Mouse (Mus musculus) intestine, postnatal 0 days (tissue): Measurements from ENCODE around the gene Tiam2. TPM values are rescaled to one million over a fixed set of nuclear protein-coding genes. Genes with fewer than 3 reads are reported as not detected.
"Not testable (repeated sequence)": the region's sequence is repeated elsewhere in the genome, so short reads cannot be mapped to it uniquely, and the experiment has no call there.

Experiments
- ATAC-seq: fragments of 200-750 bp; cut with Nextera tagmentation; 2 replicates; pipeline ENCODE4 v1.8.0; 2017; ENCODE audit warnings: mild to moderate bottlenecking, moderate TSS enrichment, moderate library complexity
- H3K27ac ChIP-seq: fragments of 300-500 bp; sonication (generic); 2 replicates; pipeline ENCODE4 v1.5.1; 2014; ENCODE audit warnings: mild to moderate bottlenecking, low read depth, low read length, moderate library complexity
- H3K27me3 ChIP-seq: fragments of 300-500 bp; sonication (generic); replicated peaks from 2 replicates; pipeline ENCODE4 v1.6.1; 2014; ENCODE audit warnings: low read length, mixed read lengths; ENCODE audit not compliant: control insufficient read depth, insufficient read depth
- H3K36me3 ChIP-seq: fragments of 300-500 bp; sonication (generic); 2 replicates; pipeline ENCODE4 v1.6.1; 2014; ENCODE audit warnings: mild to moderate bottlenecking, moderate library complexity; ENCODE audit not compliant: control insufficient read depth, insufficient read depth
- H3K4me1 ChIP-seq: fragments of 300-500 bp; sonication (generic); replicated peaks from 2 replicates; pipeline ENCODE4 v1.6.1; 2014; ENCODE audit warnings: antibody characterized with exemption, low read length, mixed read lengths; ENCODE audit not compliant: control insufficient read depth, insufficient read depth
- H3K4me2 ChIP-seq: fragments of 300-500 bp; sonication (generic); replicated peaks from 2 replicates; pipeline ENCODE4 v1.6.1; 2014; ENCODE audit warnings: low read depth, mild to moderate bottlenecking, moderate library complexity
- H3K4me3 ChIP-seq: fragments of 300-500 bp; sonication (generic); 2 replicates; pipeline ENCODE4 v1.5.1; 2014; ENCODE audit warnings: low read depth, low read length
- H3K9ac ChIP-seq: fragments of 300-500 bp; sonication (generic); 2 replicates; pipeline ENCODE4 v1.6.1; 2014; ENCODE audit warnings: mild to moderate bottlenecking, low read depth, low read length
- H3K9me3 ChIP-seq: fragments of 300-500 bp; sonication (generic); 2 replicates; pipeline ENCODE4 v1.6.1; 2016; ENCODE audit warnings: mixed run types; ENCODE audit not compliant: control insufficient read depth
- CTCF ChIP-seq: sonication (generic); IDR thresholded peaks from 2 replicates; pipeline ENCODE4 v1.5.1; 2016; ENCODE audit warnings: low read depth, mild to moderate bottlenecking, control low read depth, antibody characterized with exemption, moderate library complexity
- WGBS: fragments of 180-500 bp; shearing (Covaris S2); extraction: QIAGEN DNeasy Blood & Tissue Kit; methylation state at CpG from one replicate; pipeline ENCODE4 v1.1.7; 2014; 5-methylcytosine and 5-hydroxymethylcytosine counted together
- polyA plus RNA-seq: library from polyadenylated mRNA; unstranded; fragments of >200 nt; fragmentation: Nextera tagmentation; extraction: Ambion mirVana; gene quantifications from 2 replicates; pipeline ENCODE4 v1.2.1, GENCODE M21; 2015

Tiam2 gene
- polyA plus RNA-seq, 1 experiment from 2014 or later: 1.9 TPM

DNA sequence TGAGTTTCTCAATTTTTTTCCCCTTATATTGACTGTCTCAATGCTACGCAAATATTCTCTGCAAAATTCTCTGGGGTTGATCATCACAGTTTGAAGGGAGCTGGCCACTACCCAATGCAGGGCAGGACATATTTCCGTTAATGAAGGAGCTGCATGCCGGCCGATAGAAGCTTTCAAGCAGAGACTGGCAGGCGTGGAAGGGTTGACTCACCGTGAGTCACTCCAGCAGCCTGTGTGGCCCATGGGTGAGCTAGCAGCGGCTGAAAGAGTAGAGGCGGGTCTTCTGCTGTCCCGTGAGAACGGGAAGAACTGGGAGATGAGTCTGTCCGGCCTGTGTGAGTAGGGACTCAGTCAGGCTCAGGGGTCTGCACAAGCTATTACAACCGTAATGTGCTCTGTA is 23.6 kb downstream of the Tiam2 start:
- WGBS: 58% methylated on average over 12 of the region's 12 CpGs
- Histone ChIP-seq H3K27ac (no peak overlapping the region), H3K4me2 (no peak overlapping the region), H3K4me3 (no peak overlapping the region), H3K36me3 (no peaks in the 10 kb centered on the region), H3K9ac (no peak overlapping the region), H3K4me1 (no peaks in the 10 kb centered on the region), H3K9me3 (no peaks in the 10 kb centered on the region), H3K27me3 (no peaks in the 10 kb centered on the region)
- no peak for TF ChIP-seq CTCF
- ATAC-seq: peak; percentile 41; the same call in 1 of the 2 replicates

DNA sequence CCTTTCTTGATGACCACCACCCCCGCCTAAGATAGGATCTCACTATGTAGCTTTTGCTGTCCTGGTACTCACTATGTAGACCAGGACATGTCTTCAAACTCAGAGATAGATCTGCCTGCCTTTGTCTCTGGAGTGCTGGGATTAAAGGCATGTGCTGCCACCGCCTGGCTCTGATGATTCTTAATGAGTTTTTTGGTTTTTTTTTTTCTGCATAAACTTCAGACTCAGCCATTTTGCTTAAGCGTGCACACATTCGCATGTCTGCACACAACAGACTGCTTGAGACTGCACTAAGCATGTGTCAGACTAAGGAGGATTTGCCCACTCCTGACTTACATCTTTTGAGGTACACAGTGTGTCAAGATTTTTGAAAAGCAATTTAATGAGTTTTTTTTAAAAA is 24.0 kb downstream of the Tiam2 start:
- TF ChIP-seq CTCF: 0 out of 2 replicates have a peak, but pooled peaks have one; percentile 18
- Histone ChIP-seq H3K4me3 (no peak overlapping the region), H3K4me2 (no peak overlapping the region), H3K36me3 (no peaks in the 10 kb centered on the region), H3K27me3 (no peaks in the 10 kb centered on the region), H3K9ac (no peak overlapping the region), H3K4me1 (no peaks in the 10 kb centered on the region), H3K27ac (no peak overlapping the region), H3K9me3 (no peaks in the 10 kb centered on the region)
- ATAC-seq: no peak
- WGBS: 84% methylated on average over 4 of the region's 4 CpGs

DNA sequence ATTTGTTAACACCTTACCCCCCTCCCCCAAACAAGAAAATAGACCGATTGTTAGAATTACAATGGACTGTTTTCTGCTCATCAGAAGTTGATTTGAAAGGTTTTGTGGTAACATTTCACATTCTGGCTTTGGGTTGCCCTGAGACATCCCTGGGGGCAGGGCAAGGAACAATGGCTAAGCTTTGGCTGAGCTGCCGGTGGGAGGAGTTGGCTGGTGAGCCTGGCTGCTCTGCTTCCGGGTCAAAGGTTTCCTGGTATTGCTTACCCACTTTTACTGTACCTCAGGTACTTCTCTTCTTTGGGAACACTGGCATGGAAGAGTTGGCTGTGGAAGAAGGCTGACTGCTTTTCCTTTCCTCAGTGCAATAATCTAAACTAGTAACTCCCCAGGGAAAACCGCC is 25.3 kb downstream of the Tiam2 start:
- no peak overlapping the region for H3K9ac ChIP-seq
- no peak overlapping the region for H3K4me3 ChIP-seq
- H3K4me2 ChIP-seq: no peak overlapping the region
- H3K9me3 ChIP-seq: no peaks in the 10 kb centered on the region
- no peaks in the 10 kb centered on the region for H3K27me3 ChIP-seq
- no peak overlapping the region for H3K27ac ChIP-seq
- WGBS: 52% methylated on average over 4 of the region's 4 CpGs
- TF ChIP-seq CTCF: no peak
- ATAC-seq: no peak
- no peaks in the 10 kb centered on the region for H3K36me3 ChIP-seq
- no peaks in the 10 kb centered on the region for H3K4me1 ChIP-seq

DNA sequence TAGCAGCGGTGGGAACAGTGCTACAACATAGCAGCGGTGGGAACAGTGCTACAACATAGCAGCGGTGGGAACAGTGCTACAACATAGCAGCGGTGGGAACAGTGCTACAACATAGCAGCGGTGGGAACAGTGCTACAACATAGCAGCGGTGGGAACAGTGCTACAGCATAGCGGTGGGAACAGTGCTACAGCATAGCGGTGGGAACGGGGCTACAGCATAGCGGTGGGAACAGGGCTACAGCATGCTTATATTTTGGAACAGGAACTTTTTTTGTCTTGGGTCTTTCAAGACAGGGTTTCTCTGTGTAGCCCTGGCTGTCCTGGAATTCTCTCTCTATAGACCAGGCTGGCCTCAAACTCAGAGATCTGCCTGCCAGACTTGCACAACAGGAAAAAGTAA is 26.8 kb downstream of the Tiam2 start:
- not testable (repeated sequence) for ATAC-seq
- WGBS: 96% methylated on average over 8 of the region's 10 CpGs

DNA sequence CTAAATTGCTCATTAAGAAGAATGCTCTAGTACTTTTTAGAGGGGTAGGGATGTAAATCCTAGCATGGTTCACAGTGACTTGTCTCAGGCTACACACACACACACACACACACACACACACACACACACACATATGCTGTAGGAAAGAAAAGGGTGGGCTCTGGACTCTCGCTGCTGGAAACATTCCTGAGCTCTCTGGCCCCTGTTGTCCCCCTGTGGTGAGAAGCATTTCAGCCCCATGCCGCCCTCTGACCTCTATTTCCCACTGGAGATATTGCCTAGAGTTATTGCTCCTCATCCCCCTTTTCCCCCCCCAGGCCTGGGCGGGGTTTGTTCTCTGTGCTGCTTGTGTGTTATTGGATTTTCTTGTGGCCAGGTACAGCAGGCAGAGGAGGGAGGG is 28.5 kb downstream of the Tiam2 start:
- ATAC-seq: no peak
- Histone ChIP-seq H3K4me1 (no peaks in the 10 kb centered on the region), H3K36me3 (no peaks in the 10 kb centered on the region), H3K9me3 (no peaks in the 10 kb centered on the region), H3K27ac (no peak overlapping the region), H3K4me2 (no peak overlapping the region), H3K9ac (no peak overlapping the region), H3K27me3 (no peaks in the 10 kb centered on the region), H3K4me3 (no peak overlapping the region)
- 48% methylated on average over 3 of the region's 3 CpGs for WGBS
- TF ChIP-seq CTCF: no peak

More for the DNA sequence above, 26.8 kb downstream of the Tiam2 start:
- H3K4me2 ChIP-seq, H3K27ac ChIP-seq, H3K9me3 ChIP-seq, H3K4me3 ChIP-seq, H3K4me1 ChIP-seq, H3K27me3 ChIP-seq, H3K9ac ChIP-seq, H3K36me3 ChIP-seq: not testable (repeated sequence)

DNA sequence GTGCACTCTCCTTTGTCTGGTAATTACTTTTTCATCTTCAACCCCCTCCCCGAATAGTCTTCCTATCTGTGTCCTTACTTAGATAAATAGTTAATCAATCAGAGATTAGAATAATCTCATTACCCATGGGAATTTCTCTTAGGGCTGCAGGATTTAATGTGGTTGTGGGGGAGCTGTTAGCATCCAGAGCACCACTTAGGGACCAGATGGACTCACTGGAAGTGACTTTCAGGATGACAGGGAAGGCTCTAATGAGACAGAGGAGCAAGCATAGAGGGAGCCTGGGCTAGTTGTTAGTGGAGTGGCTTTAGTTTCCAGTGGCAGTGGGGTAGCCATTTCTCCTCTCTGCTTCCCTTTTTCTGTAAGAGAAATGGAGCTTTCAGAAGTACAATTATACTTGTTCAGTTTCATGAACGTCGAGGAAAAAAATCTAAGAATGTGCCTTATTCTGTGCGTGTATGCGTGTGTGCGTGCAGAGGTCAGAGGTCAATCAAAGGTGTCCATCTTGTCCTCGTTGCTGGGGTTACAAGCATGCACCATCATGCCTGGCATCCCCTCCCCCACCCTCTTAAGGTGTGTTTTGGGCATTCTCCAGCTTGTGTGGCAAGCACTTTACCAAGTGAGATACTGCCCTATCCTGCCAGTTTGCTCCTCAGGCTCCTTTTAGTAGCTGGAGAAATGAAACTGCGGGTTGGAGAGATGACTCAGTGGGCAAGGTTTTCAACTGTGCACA is 30.4 kb downstream of the Tiam2 start:
- H3K36me3 ChIP-seq: no peaks in the 10 kb centered on the region
- H3K27ac ChIP-seq: no peak overlapping the region
- no peaks in the 10 kb centered on the region for H3K4me1 ChIP-seq
- no peak overlapping the region for H3K9ac ChIP-seq
- H3K4me2 ChIP-seq: no peak overlapping the region
- 86% methylated on average over 8 of the region's 8 CpGs for WGBS
- no peaks in the 10 kb centered on the region for H3K9me3 ChIP-seq
- no peak for ATAC-seq
- no peak overlapping the region for H3K4me3 ChIP-seq
- TF ChIP-seq CTCF: no peak
- no peaks in the 10 kb centered on the region for H3K27me3 ChIP-seq
